Mouse (Mus musculus) heart, embryonic 14.5 days (tissue): ENCODE measurements around the gene L3mbtl1. TPM values are rescaled to one million over a fixed set of nuclear protein-coding genes. Genes with fewer than 3 reads are reported as not detected.

Experiments
- polyA plus RNA-seq: library from polyadenylated mRNA; unstranded; fragments of >200 nt; fragmentation: Nextera tagmentation; extraction: Ambion mirVana; gene quantifications from 2 replicates; pipeline ENCODE4 v1.2.1, GENCODE M21; 2014

L3mbtl1 gene
- polyA plus RNA-seq, 1 experiment from 2014 or later, result 0.24 TPM

Other genes starting within 250 kb of the L3mbtl1 start
- gene Srsf6, start 11.9 kb upstream of the L3mbtl1 start, polyA plus RNA-seq, result 111 and 124 TPM in 2 replicates
- gene Sgk2, start 43.9 kb downstream of the L3mbtl1 start, polyA plus RNA-seq, result not detected in 2 replicates
- 36.1 and 38.7 TPM in 2 replicates for gene Ift52, start 73.9 kb downstream of the L3mbtl1 start, polyA plus RNA-seq
- 10.4 and 10.8 TPM in 2 replicates for gene Mybl2, start 111.2 kb downstream of the L3mbtl1 start, polyA plus RNA-seq
- gene Gtsf1l, start 144.4 kb downstream of the L3mbtl1 start, polyA plus RNA-seq, result not detected in 2 replicates